Mouse (Mus musculus) neural tube, embryonic 15.5 days (tissue): Measurements from ENCODE around the gene Lrig1. TPM values are rescaled to one million over a fixed set of nuclear protein-coding genes. Genes with fewer than 3 reads are reported as not detected.

Experiments used
- ATAC-seq: fragments of 200-750 bp; cut with Nextera tagmentation; 2 replicates; pipeline ENCODE4 v1.8.0; 2017; ENCODE audit warnings: mild to moderate bottlenecking, moderate TSS enrichment, moderate library complexity; ENCODE audit not compliant: low FRiP score
- H3K27ac ChIP-seq: fragments of 300-500 bp; sonication (generic); replicated peaks from 2 replicates; pipeline ENCODE4 v1.5.1; 2015; ENCODE audit warnings: mild to moderate bottlenecking, inconsistent platforms
- H3K27me3 ChIP-seq: fragments of 300-500 bp; sonication (generic); replicated peaks from 2 replicates; pipeline ENCODE4 v1.6.1; 2015; ENCODE audit warnings: inconsistent platforms
- H3K36me3 ChIP-seq: fragments of 300-500 bp; sonication (generic); 2 replicates; pipeline ENCODE4 v1.6.1; 2015; ENCODE audit warnings: inconsistent platforms
- H3K4me1 ChIP-seq: fragments of 300-500 bp; sonication (generic); 2 replicates; pipeline ENCODE4 v1.6.1; 2015; ENCODE audit warnings: inconsistent platforms
- H3K4me2 ChIP-seq: fragments of 300-500 bp; sonication (generic); 2 replicates; pipeline ENCODE4 v1.6.1; 2015; ENCODE audit warnings: inconsistent platforms, mild to moderate bottlenecking, moderate library complexity
- H3K4me3 ChIP-seq: fragments of 300-500 bp; sonication (generic); replicated peaks from 2 replicates; pipeline ENCODE4 v1.5.1; 2015; ENCODE audit warnings: mild to moderate bottlenecking, inconsistent platforms
- H3K9ac ChIP-seq: fragments of 300-500 bp; sonication (generic); replicated peaks from 2 replicates; pipeline ENCODE4 v1.6.1; 2015; ENCODE audit warnings: mild to moderate bottlenecking, inconsistent platforms
- H3K9me3 ChIP-seq: fragments of 300-500 bp; sonication (generic); replicated peaks from 2 replicates; pipeline ENCODE4 v1.6.1; 2016; ENCODE audit warnings: inconsistent platforms
- WGBS: fragments of 180-500 bp; shearing (Covaris S2); methylation state at CpG from one replicate; pipeline ENCODE4 v1.1.7; 2015; ENCODE audit warnings: mixed read lengths; 5-methylcytosine and 5-hydroxymethylcytosine counted together
- polyA plus RNA-seq: library from polyadenylated mRNA; unstranded; fragments of >200 nt; fragmentation: Nextera tagmentation; extraction: Ambion mirVana; gene quantifications from 2 replicates; pipeline ENCODE4 v1.2.1, GENCODE M21; 2015

Lrig1 gene
- polyA plus RNA-seq, 1 experiment from 2014 or later = 14.5 TPM

- no peaks in the 10 kb centered on the region for H3K36me3 ChIP-seq
- WGBS = 23% methylated on average over 13 of the region's 13 CpGs
- H3K27ac ChIP-seq = no peak overlapping the region
- no peak for ATAC-seq
- H3K9ac ChIP-seq = no peak overlapping the region
- no peak overlapping the region for H3K4me3 ChIP-seq
- H3K9me3 ChIP-seq = no peaks in the 10 kb centered on the region
- H3K27me3 ChIP-seq = no peaks in the 10 kb centered on the region
- peaks cover 10% of the 10 kb centered on the region for H3K4me1 ChIP-seq
- no peak overlapping the region for H3K4me2 ChIP-seq
Measured at GRCm38 (mm10) chr6:94714815-94715644, 15.1 kb upstream of the Lrig1 start.

- Histone ChIP-seq H3K27ac (no peak overlapping the region), H3K27me3 (no peaks in the 10 kb centered on the region), H3K4me3 (no peak overlapping the region), H3K4me2 (no peak overlapping the region), H3K9me3 (no peaks in the 10 kb centered on the region), H3K4me1 (peaks cover 3% of the 10 kb centered on the region; the same call in 1 of the 2 replicates), H3K36me3 (no peaks in the 10 kb centered on the region), H3K9ac (no peak overlapping the region)
- ATAC-seq = no peak
- 36% methylated on average over 3 of the region's 3 CpGs for WGBS
Measured at GRCm38 (mm10) chr6:94709832-94710231, 9.9 kb upstream of the Lrig1 start.

GRCm38 (mm10) chr6:94709150-94709549 is 9.2 kb upstream of the Lrig1 start:
- no peak for ATAC-seq
- Histone ChIP-seq H3K4me2 (no peak overlapping the region), H3K4me3 (no peak overlapping the region), H3K27ac (no peak overlapping the region), H3K27me3 (no peaks in the 10 kb centered on the region), H3K4me1 (0 out of 2 replicates have a peak, but pooled peaks cover 3% of the 10 kb centered on the region), H3K9ac (no peak overlapping the region), H3K9me3 (no peaks in the 10 kb centered on the region), H3K36me3 (no peaks in the 10 kb centered on the region)
- 84% methylated on average over 1 of the region's 1 CpGs for WGBS

- no peaks in the 10 kb centered on the region for H3K36me3 ChIP-seq
- H3K9ac ChIP-seq = no peak overlapping the region
- no peak overlapping the region for H3K4me2 ChIP-seq
- WGBS = 82% methylated on average over 5 of the region's 5 CpGs
- no peaks in the 10 kb centered on the region for H3K9me3 ChIP-seq
- H3K4me1 ChIP-seq = 0 out of 2 replicates have a peak, but pooled peaks cover 3% of the 10 kb centered on the region
- H3K4me3 ChIP-seq = no peak overlapping the region
- no peak overlapping the region for H3K27ac ChIP-seq
- ATAC-seq = no peak
- no peaks in the 10 kb centered on the region for H3K27me3 ChIP-seq
Measured at GRCm38 (mm10) chr6:94707254-94707653, 7.3 kb upstream of the Lrig1 start.

GRCm38 (mm10) chr6:94705931-94706330 is 6.0 kb upstream of the Lrig1 start:
- no peak for ATAC-seq
- H3K9ac ChIP-seq = no peak overlapping the region
- H3K4me1 ChIP-seq = peaks cover 13% of the 10 kb centered on the region
- no peaks in the 10 kb centered on the region for H3K27me3 ChIP-seq
- no peak overlapping the region for H3K4me2 ChIP-seq
- H3K9me3 ChIP-seq = no peaks in the 10 kb centered on the region
- H3K36me3 ChIP-seq = no peaks in the 10 kb centered on the region
- no peak overlapping the region for H3K27ac ChIP-seq
- no peak overlapping the region for H3K4me3 ChIP-seq
- WGBS = 72% methylated on average over 1 of the region's 1 CpGs

- no peaks in the 10 kb centered on the region for H3K27me3 ChIP-seq
Measured at GRCm38 (mm10) chr6:94702993-94703392, 3.0 kb upstream of the Lrig1 start.

GRCm38 (mm10) chr6:94701071-94701470 is 1.1 kb upstream of the Lrig1 start:
- no peaks in the 10 kb centered on the region for H3K9me3 ChIP-seq
- H3K4me1 ChIP-seq = peaks cover 42% of the 10 kb centered on the region
- peak overlapping the region; percentile 89; the same call in 1 of the 2 replicates for H3K27ac ChIP-seq
- 3% methylated on average over 18 of the region's 18 CpGs for WGBS
- no peak overlapping the region for H3K9ac ChIP-seq
- no peaks in the 10 kb centered on the region for H3K36me3 ChIP-seq
- peak overlapping the region; percentile 94 for H3K4me3 ChIP-seq
- H3K4me2 ChIP-seq = peak overlapping the region; percentile 87
- ATAC-seq = no peak
- H3K27me3 ChIP-seq = no peaks in the 10 kb centered on the region

More at GRCm38 (mm10) chr6:94702993-94703392, 3.0 kb upstream of the Lrig1 start:
- Histone ChIP-seq H3K4me1 (peaks cover 29% of the 10 kb centered on the region), H3K9me3 (no peaks in the 10 kb centered on the region), H3K4me3 (no peak overlapping the region), H3K4me2 (no peak overlapping the region), H3K36me3 (no peaks in the 10 kb centered on the region), H3K9ac (no peak overlapping the region), H3K27ac (no peak overlapping the region)
- no peak for ATAC-seq
- 95% methylated on average over 6 of the region's 6 CpGs for WGBS

GRCm38 (mm10) chr6:94700612-94701011 is 654 bp upstream of the Lrig1 start:
- Histone ChIP-seq H3K9ac (no peak overlapping the region), H3K27ac (peak overlapping the region; percentile 89), H3K27me3 (no peaks in the 10 kb centered on the region), H3K36me3 (no peaks in the 10 kb centered on the region), H3K4me1 (peaks cover 46% of the 10 kb centered on the region), H3K4me2 (peak overlapping the region; percentile 87), H3K4me3 (peak overlapping the region; percentile 94), H3K9me3 (no peaks in the 10 kb centered on the region)
- WGBS = under 1% methylated on average over 8 of the region's 8 CpGs
- no peak for ATAC-seq

GRCm38 (mm10) chr6:94699173-94699987 is 578 bp downstream of the Lrig1 start:
- H3K9ac ChIP-seq = peak overlapping the region; percentile 84
- no peaks in the 10 kb centered on the region for H3K36me3 ChIP-seq
- peak overlapping the region; percentile 94 for H3K4me3 ChIP-seq
- no peaks in the 10 kb centered on the region for H3K27me3 ChIP-seq
- peak; percentile 53 for ATAC-seq
- H3K4me2 ChIP-seq = peak overlapping the region; percentile 87
- H3K9me3 ChIP-seq = no peaks in the 10 kb centered on the region
- H3K27ac ChIP-seq = peak overlapping the region; percentile 89
- 1% methylated on average over 88 of the region's 95 CpGs for WGBS
- H3K4me1 ChIP-seq = peaks cover 53% of the 10 kb centered on the region

GRCm38 (mm10) chr6:94698509-94699172 is 1.3 kb downstream of the Lrig1 start:
- peak overlapping the region; percentile 89 for H3K27ac ChIP-seq
- no peak for ATAC-seq
- peak overlapping the region; percentile 94 for H3K4me3 ChIP-seq
- no peaks in the 10 kb centered on the region for H3K9me3 ChIP-seq
- peak overlapping the region; percentile 87 for H3K4me2 ChIP-seq
- peak overlapping the region; percentile 84 for H3K9ac ChIP-seq
- H3K36me3 ChIP-seq = no peaks in the 10 kb centered on the region
- peaks cover 53% of the 10 kb centered on the region for H3K4me1 ChIP-seq
- no peaks in the 10 kb centered on the region for H3K27me3 ChIP-seq
- 6% methylated on average over 11 of the region's 11 CpGs for WGBS

- Histone ChIP-seq H3K27me3 (no peaks in the 10 kb centered on the region), H3K9ac (peak overlapping the region; percentile 28; the same call in 1 of the 2 replicates), H3K4me1 (peaks cover 62% of the 10 kb centered on the region), H3K4me2 (peak overlapping the region; percentile 87), H3K9me3 (no peaks in the 10 kb centered on the region), H3K27ac (no peak overlapping the region), H3K36me3 (no peaks in the 10 kb centered on the region), H3K4me3 (peak overlapping the region; percentile 94)
- 54% methylated on average over 1 of the region's 1 CpGs for WGBS
- no peak for ATAC-seq
Measured at GRCm38 (mm10) chr6:94697423-94697822, 2.5 kb downstream of the Lrig1 start.
